Mouse (Mus musculus): ENCODE data around the gene Ezh1.
"Not testable (repeated sequence)": the region's sequence is repeated elsewhere in the genome, so short reads cannot be mapped to it uniquely, and the experiment has no call there.

Ezh1 gene

DNA sequence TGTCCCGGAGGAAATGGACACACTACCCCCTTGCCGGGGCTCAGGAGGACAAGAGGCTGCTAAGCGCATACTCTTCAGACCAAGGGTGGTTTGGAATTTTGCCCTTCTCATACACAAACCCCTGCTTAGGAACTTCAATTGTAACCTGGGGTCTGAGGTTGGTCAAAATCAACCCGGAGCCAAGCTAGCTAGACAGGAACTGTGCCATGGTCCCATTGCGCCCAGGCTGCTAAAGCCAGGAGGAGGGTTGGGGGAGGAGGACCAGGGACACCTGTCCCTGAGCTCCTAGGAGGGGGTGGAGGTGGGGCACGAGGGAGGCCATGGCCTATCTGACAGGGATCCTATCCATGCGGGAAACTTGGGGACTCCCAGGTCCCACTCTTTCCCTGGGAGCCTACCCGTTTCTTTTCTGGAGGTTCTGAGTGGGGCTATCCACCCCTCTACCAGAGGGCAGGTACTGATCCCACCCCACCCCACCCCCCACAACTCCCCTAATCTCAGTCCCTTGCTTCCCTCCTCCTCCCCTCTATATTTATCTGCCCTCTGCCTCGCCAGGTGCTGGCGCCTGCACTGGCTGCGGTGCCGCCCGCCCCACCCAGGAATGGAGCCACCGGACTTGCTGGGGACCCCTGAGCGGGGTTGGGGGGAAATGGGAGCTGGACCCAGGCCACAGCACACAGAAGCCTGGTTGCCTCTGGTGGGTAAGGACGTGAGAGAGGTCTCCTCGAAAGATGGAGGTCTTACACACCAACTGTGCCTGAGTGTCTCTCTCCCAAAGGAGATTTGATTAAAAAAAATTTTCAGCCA is 56.8 kb downstream of the Ezh1 start:
- no peak for DNase-seq (ENCODE audit: low read depth, low spot score)

DNA sequence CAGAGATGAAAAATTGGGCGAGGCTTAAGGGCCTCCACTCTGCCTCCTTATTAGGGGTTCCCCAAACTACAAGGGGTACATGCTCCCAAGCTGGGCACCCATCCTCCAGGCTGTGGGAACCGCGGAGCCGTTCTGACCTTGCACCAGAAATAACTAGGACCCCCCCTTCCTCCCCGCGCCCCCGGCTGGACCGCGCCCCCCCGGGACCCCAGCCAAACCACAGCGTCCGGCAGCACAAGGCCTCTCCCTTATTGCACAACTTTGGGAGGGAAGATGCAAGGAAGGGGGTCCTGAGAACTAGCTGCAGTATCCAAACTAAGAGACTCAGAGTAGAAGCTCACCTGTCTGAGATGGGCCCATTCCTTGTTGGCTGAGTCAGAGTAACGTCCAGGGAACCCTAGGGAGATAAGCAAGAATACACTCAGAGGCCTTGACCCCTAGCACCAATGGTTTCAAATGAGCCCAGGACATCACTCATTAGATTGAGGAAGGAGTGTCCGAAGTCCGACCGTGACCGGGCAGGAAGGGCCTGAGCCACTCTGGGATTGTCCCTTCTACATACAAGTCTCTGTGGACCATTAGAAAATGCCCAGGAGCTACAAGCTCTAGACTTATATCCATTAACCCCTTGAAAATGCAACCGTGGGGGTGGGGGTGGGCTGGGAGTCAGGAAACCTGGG is 57.8 kb downstream of the Ezh1 start:
- no peak for DNase-seq (ENCODE audit: low read depth, low spot score)

DNA sequence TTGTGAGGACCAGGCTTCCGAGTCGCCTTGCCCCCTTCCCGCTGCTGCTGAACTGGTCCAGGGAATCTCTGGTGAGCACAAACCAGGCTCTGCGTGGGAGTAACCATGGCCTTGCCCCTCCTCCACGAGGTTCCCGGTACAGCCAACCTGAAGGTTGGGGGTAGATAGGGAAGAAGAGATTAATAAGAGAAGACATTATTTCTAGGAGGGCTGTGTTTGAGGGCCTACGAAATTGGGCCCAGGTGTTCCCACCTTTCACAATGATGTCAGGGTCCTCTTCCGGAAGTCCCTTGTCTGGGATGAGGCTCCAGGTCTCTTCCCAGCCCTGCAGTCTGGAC is 58.3 kb downstream of the Ezh1 start:
- DNase-seq (ENCODE audit: low read depth, low spot score), result no peak

DNA sequence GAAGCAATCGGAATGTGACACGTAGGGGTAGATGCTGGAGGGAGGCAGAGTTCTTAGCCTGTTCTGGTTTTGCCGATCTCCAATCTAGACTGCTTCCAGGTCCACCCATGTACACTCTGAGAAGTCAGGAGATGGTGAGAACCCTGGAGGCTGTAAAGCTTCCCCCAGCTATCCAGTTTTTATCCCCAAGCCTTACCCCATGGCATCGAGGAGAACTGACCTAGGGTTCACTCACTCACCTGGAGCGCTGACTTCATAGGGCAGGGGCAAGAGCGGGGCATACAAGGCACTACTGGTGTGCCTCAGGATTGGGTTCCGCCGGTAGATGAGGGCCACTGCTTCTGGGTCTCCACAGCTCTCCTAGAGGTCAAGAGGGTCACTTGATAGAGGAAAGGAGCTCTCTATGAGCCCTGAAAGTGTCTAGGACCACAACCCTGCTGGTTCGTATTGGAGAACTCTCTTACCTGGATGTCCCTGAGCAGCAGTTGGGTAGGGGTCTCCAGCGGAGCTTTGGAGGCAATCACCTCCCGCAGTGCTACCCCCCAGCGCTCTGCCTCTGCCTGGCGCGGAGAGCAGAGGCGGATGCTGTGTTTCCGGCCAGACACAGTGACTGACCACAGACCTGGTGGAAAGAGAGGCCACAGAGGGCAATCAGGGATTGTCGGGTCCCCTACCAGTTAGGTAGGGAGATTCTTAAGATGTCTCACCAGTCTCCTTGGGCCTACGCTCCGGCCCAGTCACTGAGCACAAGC is 58.9 kb downstream of the Ezh1 start:
- no peak for DNase-seq (ENCODE audit: low read depth, low spot score)

- DNase-seq (ENCODE audit: low read depth, low spot score), result no peak
Measured at GRCm38 (mm10) chr11:101166357-101166756, 59.9 kb downstream of the Ezh1 start.

- DNase-seq (ENCODE audit: low read depth, low spot score), result peak; percentile 29
Measured at GRCm38 (mm10) chr11:101164677-101165580, 61.3 kb downstream of the Ezh1 start.

GRCm38 (mm10) chr11:101164351-101164665 is 62.0 kb downstream of the Ezh1 start:
- DNase-seq (ENCODE audit: low read depth, low spot score), result peak; percentile 37

DNA sequence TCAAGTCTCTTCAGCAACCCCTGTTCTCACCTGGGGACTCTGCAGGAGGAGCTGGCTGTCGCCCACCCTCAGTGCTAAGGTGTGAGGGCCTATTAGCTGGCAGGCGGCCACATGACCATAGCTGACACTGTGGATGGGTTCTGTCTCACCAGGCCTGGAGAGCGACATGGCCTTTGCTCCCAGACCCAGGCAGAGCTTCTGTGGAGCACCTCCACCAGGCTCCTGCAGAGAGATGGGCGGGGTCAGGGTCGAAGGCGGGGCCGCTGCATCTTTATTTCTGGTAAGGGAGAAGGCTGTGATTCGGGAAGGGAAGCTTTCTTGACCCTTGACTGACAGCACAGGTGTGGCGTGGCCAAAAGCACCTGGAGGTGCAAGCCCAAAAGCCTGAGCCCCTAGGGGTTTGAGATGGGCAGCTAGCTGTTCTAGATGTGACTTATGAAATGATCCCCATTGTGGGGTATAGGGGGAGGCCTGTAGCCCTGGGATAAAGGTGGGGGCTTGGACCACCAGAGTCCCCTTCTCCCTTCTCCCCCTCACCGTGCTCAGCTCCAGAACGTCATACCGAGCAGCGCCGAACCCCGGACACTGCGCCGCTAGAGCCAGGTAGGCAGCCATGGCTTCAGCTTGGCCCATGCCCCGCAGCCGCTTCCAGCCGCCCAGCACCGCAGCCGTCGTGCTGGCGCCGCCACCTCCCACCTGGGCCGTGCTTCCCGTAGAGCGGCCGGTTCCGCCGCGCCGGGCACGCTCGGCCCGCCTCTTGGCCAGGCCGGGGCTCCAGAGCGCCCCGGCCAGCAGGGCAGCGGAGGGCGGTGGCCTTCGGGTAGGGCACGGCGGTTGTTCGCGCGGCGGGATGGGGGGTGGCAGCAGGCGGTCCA is 62.5 kb downstream of the Ezh1 start:
- no peak for DNase-seq (ENCODE audit: low read depth, low spot score)

DNA sequence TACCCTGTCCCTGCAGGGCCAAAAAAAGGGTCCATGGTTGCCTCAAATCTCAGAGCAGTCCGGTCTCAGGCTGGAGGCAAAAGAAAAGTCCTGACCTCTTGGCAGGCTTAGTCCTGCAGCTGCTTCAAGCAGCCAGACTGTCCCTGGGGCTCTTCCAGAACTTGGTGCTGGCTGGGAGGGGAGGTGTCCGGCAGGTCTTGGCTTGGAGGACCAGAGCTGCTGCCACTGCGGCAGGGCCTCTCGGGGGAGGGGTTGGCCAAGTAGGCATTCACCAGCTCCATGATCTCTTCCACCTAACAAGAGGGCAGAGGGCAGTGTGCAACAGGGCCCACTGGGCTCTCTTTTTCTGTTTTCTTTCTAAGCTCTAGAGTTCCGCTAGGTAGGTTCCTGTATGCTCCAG is 63.5 kb downstream of the Ezh1 start:
- no peak for DNase-seq (ENCODE audit: low read depth, low spot score)

- no peak for DNase-seq (ENCODE audit: low read depth, low spot score)
Measured at GRCm38 (mm10) chr11:101162301-101162700, 64.0 kb downstream of the Ezh1 start.

- DNase-seq (ENCODE audit: low read depth, low spot score), result no peak
Measured at GRCm38 (mm10) chr11:101161551-101161950, 64.7 kb downstream of the Ezh1 start.

- DNase-seq (ENCODE audit: low read depth, low spot score), result not testable (repeated sequence)
Measured at GRCm38 (mm10) chr11:101160981-101161505, 65.2 kb downstream of the Ezh1 start.

DNA sequence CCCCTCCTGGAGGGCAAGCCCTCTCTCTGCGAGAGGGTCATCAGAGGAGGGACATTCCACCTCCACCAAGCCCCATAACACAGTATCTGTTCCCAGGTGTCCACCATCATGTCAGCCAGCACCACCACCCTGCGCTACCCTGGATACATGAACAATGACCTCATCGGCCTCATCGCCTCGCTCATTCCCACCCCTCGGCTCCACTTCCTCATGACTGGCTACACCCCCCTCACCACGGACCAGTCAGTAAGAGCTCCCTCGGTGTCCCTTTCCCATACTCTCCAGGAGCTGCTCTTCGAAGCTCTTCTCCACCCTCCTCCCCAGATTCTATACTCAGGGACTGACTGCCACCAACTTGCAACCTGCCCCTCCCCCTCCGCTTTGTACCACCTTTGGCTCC is 66.1 kb downstream of the Ezh1 start:
- not testable (repeated sequence) for DNase-seq (ENCODE audit: low read depth, low spot score)

GRCm38 (mm10) chr11:101155728-101156371 is 70.4 kb downstream of the Ezh1 start, which contains the start of gene Tubg2:
Gene Tubg2 (plus strand): TSS chr11:101155907.
- DNase-seq (ENCODE audit: low read depth, low spot score), result peak; percentile 62

- DNase-seq (ENCODE audit: low read depth, low spot score), result no peak
Measured at GRCm38 (mm10) chr11:101155151-101155550, 71.1 kb downstream of the Ezh1 start.

DNA sequence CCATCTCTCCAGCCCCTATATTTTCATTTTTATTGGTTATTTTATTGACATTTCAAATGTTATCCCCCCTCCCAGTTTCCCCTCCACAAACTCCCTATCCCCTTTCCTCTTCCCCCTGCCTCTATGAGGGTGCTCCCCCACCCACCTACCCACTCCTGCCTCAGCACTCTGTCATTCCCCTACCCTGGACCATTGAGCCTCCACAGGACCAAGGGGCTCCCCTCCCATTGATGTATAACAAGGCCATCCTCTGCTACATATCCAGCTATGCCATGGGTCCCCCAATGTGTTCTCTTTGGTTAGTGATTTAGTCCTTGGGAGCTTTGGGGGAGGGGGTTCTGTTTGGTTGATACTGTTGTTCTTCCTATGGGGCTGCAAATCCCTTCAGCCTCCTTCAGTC is 71.6 kb downstream of the Ezh1 start:
- no peak for DNase-seq (ENCODE audit: low read depth, low spot score)

GRCm38 (mm10) chr11:101152825-101153224 is 73.4 kb downstream of the Ezh1 start:
- DNase-seq (ENCODE audit: low read depth, low spot score), result no peak

GRCm38 (mm10) chr11:101151063-101151462 is 75.2 kb downstream of the Ezh1 start:
- DNase-seq (ENCODE audit: low read depth, low spot score), result no peak

GRCm38 (mm10) chr11:101149178-101150105 is 76.8 kb downstream of the Ezh1 start:
- no peak for DNase-seq (ENCODE audit: low read depth, low spot score)
